10 mouse cellular contexts compared by ENCODE assay signal in the genomic region with DNA sequence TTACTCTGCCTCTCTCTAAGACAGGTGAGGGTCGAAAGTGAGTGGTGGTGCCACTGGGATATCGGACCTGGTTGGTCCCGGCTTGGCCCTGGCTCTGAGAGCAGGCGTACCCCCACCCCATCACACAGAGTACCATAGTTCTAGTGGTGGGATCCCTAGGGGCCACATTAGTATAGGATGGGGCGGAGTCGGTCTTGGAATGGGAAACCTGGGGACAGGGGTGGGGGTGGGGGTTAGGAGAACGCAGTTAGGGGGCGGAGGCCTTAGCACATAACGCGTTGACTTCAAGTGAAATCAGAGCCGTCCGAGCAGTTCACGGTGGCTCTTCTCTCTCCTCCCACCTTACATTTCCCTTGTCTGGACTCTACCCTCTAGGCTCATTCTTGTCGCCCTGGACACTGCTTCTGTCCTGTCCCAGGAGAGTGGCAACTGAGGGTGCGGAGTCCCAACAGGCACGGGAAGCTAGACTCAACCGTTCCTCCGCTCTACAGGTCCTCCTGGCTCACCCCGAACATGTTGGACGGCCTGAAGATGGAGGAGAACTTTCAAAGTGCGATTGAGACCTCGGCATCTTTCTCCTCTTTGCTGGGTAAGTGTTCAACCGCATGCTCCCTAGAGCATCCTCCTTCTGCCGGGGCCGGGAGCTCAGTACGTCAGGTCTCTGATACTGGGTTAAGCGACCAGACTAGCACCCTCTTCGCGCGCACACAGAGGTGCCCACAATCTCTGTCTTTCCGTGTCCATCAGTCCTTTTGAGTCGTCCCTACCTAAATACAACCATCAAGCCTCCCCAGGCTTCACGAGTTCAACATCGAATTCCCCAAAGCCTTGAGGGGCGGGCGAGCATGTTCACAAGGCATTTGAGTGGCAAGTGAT. TPM values are rescaled to one million over a fixed set of nuclear protein-coding genes. Genes with fewer than 3 reads are reported as not detected.
DNase-seq lines count a peak whose midpoint lies in the region; ATAC-seq and TF ChIP-seq lines count a peak whose summit lies in the region.
"Had no signal": no experiment of that assay in that cellular context is flagged by ENCODE, and none has a peak within 500 bp of the region (broad histone marks: within the 10 kb centered on the region; RNA-seq: fewer than 3 reads in every experiment).

No protein-coding gene starts in this region.

- no peak for TF ChIP-seq CTCF in lung, postnatal 0 days (IDR thresholded peaks at IDR 0.05)
- no peak for TF ChIP-seq CTCF in forebrain, postnatal 0 days (IDR thresholded peaks at IDR 0.05; ENCODE audit: low read depth)
- TF ChIP-seq CTCF in liver, embryonic 14.5 days (IDR thresholded peaks at IDR 0.05; ENCODE audit: low read depth): no peak

- no peak for DNase-seq in lung, postnatal 0 days (ENCODE audit: low spot score)
- no peak for DNase-seq in lung, adult 18-20 months
- peak; percentile 38 for DNase-seq in forebrain, postnatal 0 days
- no peak for DNase-seq in liver, embryonic 14.5 days (ENCODE audit: low read depth in 3 of 3, low spot score in 3 of 3)
- no peak for DNase-seq in left cerebral cortex, postnatal 25 days (ENCODE audit: low spot score in 2 of 2)
- DNase-seq in left cerebral cortex, adult 8-10 months (ENCODE audit: low spot score in 2 of 2): no peak
- DNase-seq in layer of hippocampus, adult 8-10 months (ENCODE audit: low spot score in 2 of 2): no peak

- H3K36me3 ChIP-seq in lung, postnatal 0 days (ENCODE audit: insufficient read depth, low read length): no peaks in the 10 kb centered on the region
- no peaks in the 10 kb centered on the region for H3K36me3 ChIP-seq in forebrain, postnatal 0 days (ENCODE audit: insufficient read depth)
- no peaks in the 10 kb centered on the region for H3K36me3 ChIP-seq in liver, embryonic 14.5 days (replicated peaks; ENCODE audit: control insufficient read depth, insufficient read depth, low read depth)

- TF ChIP-seq EP300 in lung, postnatal 0 days (IDR thresholded peaks at IDR 0.05): no peak
- TF ChIP-seq EP300 in liver, embryonic 14.5 days (IDR thresholded peaks at IDR 0.05; ENCODE audit: low read depth): no peak

- intact Hi-C loops in left cerebral cortex, postnatal 25 days (cut with DNase I): loop anchor here (5.0 kb wide), 1 partner anchor 93 kb away; no protein-coding TSS in a partner anchor

- peaks cover 64% of the 10 kb centered on the region for H3K27me3 ChIP-seq in lung, postnatal 0 days (replicated peaks; ENCODE audit: insufficient read depth, low read length)
- H3K27me3 ChIP-seq in forebrain, postnatal 0 days (ENCODE audit: insufficient read depth, low read length): peaks cover 75% of the 10 kb centered on the region
- H3K27me3 ChIP-seq in liver, embryonic 14.5 days (ENCODE audit: control insufficient read depth, insufficient read depth, low read length): peaks cover 70% of the 10 kb centered on the region

- H3K4me1 ChIP-seq in lung, postnatal 0 days (ENCODE audit: insufficient read depth, low read depth, low read length): 0 out of 2 replicates have a peak, but pooled peaks cover 3% of the 10 kb centered on the region
- H3K4me1 ChIP-seq in forebrain, postnatal 0 days (ENCODE audit: insufficient read depth): no peaks in the 10 kb centered on the region
- H3K4me1 ChIP-seq in liver, embryonic 14.5 days (replicated peaks; ENCODE audit: control insufficient read depth in 2 of 2, insufficient read depth in 2 of 2, low read length in 1 of 2): no peaks in the 10 kb centered on the region

- no peaks in the 10 kb centered on the region for H3K9me3 ChIP-seq in lung, postnatal 0 days (ENCODE audit: low read length)
- H3K9me3 ChIP-seq in forebrain, postnatal 0 days (ENCODE audit: low read length): peaks cover 4% of the 10 kb centered on the region; the same call in 1 of the 2 replicates
- no peaks in the 10 kb centered on the region for H3K9me3 ChIP-seq in liver, embryonic 14.5 days (ENCODE audit: control insufficient read depth, low read length)

- no peak overlapping the region for H3K27ac ChIP-seq in lung, postnatal 0 days (ENCODE audit: low read length)
- H3K27ac ChIP-seq in forebrain, postnatal 0 days (ENCODE audit: low read depth, low read length): no peak overlapping the region
- no peak overlapping the region for H3K27ac ChIP-seq in liver, embryonic 14.5 days

- H3K4me2 ChIP-seq in lung, postnatal 0 days (replicated peaks; ENCODE audit: low read depth, low read length): peak overlapping the region; percentile 74
- H3K4me2 ChIP-seq in forebrain, postnatal 0 days (ENCODE audit: low read depth): peak overlapping the region; percentile 58
- H3K4me2 ChIP-seq in liver, embryonic 14.5 days (ENCODE audit: low read depth): peak overlapping the region; percentile 42

- ATAC-seq in lung, postnatal 0 days: peak; percentile 32
- peak; percentile 19; the same call in 1 of the 2 replicates for ATAC-seq in forebrain, postnatal 0 days
- no peak for ATAC-seq in liver, embryonic 14.5 days (ENCODE audit: insufficient read depth)

- peak overlapping the region; percentile 46 for H3K4me3 ChIP-seq in lung, postnatal 0 days (ENCODE audit: low read depth, low read length)
- peak overlapping the region; percentile 37 for H3K4me3 ChIP-seq in forebrain, postnatal 0 days (ENCODE audit: low read depth, low read length)
- H3K4me3 ChIP-seq in liver, embryonic 14.5 days (ENCODE audit: insufficient read depth in 1 of 2, low read depth in 2 of 2, low read length in 2 of 2): no peak overlapping the region; a peak in 1 of 4 replicates
- H3K4me3 ChIP-seq: myocyte had no signal

- WGBS in lung, postnatal 0 days: 4% methylated on average over 36 of the region's 36 CpGs
- WGBS in forebrain, postnatal 0 days: 3% methylated on average over 36 of the region's 36 CpGs
- WGBS in liver, embryonic 14.5 days (ENCODE audit: insufficient replicate concordance): 4% methylated on average over 36 of the region's 36 CpGs

- H3K9ac ChIP-seq in lung, postnatal 0 days (replicated peaks; ENCODE audit: low read depth): no peak overlapping the region
- H3K9ac ChIP-seq in forebrain, postnatal 0 days: no peak overlapping the region
- no peak overlapping the region for H3K9ac ChIP-seq in liver, embryonic 14.5 days (replicated peaks)

RNA-seq across cellular contexts. Expression of gene Lmx1a, which starts 0.5 kb away (rescaled TPM):
- polyA plus RNA-seq in lung, postnatal 0 days (2015; fragmentation: Nextera tagmentation; extraction: Ambion mirVana): not detected in 2 replicates
- 1.2 and 5.2 TPM in 2 replicates for total RNA-seq in forebrain, postnatal 0 days (2014; rRNA removed)
- 0.54 and 1.5 TPM in 2 replicates for polyA plus RNA-seq in forebrain, postnatal 0 days (2015; fragmentation: Nextera tagmentation; extraction: Ambion mirVana)
- polyA plus RNA-seq in liver, embryonic 14.5 days (2012; rRNA removed): 0.06 and 0.08 TPM in 2 replicates
- 0.08 and 0.11 TPM in 2 replicates for polyA plus RNA-seq in liver, embryonic 14.5 days (2014; fragmentation: Nextera tagmentation; extraction: Ambion mirVana)
- total RNA-seq in left cerebral cortex, postnatal 25 days (2021): under 1 TPM in 1 of 2 experiments, not detected in 1; 0.28 TPM
- not detected for total RNA-seq in left cerebral cortex, adult 8-10 months (2022)
- under 1 TPM in 1 of 4 experiments, not detected in 3; 0.16 TPM for total RNA-seq in layer of hippocampus, adult 8-10 months (2022)
- polyA plus RNA-seq: adrenal gland, adult 2 months; frontal cortex, adult 2 months; myocyte had no signal

Comparison
In these comparisons a context has a peak if more than half of its experiments do, and no peak if none do; other contexts are left out.
1. H3K4me3 ChIP-seq: peak in lung, postnatal 0 days (single experiment) and forebrain, postnatal 0 days (single experiment); none in liver, embryonic 14.5 days (0 of 2).
2. Peak in every context shown above with its lines, with median percentiles within 50 percentile points of each other: H3K4me2 ChIP-seq.